Mouse (Mus musculus) thymus, adult 2 months (tissue): ENCODE data around the gene Gstm5.

Experiments used
- CTCF ChIP-seq: fragments of 200-500 bp; IDR thresholded peaks from 2 replicates; pipeline ENCODE4 v1.5.1; 2012; ENCODE audit warnings: mild to moderate bottlenecking, control low read depth, low read length, moderate library complexity, borderline replicate concordance; ENCODE audit not compliant: control insufficient read depth, poor library complexity, insufficient read depth; ENCODE audit errors: extremely low read depth
- POLR2A ChIP-seq: fragments of 200-500 bp; IDR thresholded peaks from 2 replicates; pipeline ENCODE4 v1.6.1; 2012; ENCODE audit warnings: mild to moderate bottlenecking, low read length, control low read depth, moderate library complexity; ENCODE audit not compliant: control insufficient read depth, poor library complexity, insufficient read depth; ENCODE audit errors: extremely low read depth

DNA sequence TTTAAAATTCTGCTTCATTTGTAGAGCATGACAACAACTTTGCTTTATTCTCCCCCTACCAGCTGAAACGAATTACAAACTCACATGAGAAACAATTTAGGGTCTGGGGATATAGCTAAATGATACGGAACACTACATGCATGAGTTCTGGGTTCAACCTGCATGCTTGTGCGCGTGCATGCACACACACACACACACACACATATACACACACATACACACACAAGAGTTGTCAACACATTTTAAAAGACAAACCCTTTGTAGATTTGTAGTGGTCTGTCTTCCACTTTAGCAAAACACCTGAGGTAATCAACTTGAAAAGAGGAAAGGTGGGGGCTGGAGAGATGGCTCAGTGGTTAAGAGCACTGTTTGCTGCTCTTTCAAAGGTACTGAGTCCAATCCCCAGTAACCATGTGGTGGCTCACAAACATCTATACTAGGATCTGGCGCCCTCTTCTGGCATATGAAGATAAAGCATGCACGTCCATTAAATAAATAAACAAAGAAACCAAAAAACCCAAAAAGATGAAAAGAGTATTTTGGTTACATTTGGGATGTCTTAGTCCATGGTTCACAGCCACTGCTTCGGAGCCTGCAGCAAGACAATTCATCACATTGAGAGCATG lies 22.3 kb downstream of the Gstm5 start:
- TF ChIP-seq POLR2A = no peak
- no peak for TF ChIP-seq CTCF
